ENCODE assay signal across 19 mouse cellular contexts in the genomic region with DNA sequence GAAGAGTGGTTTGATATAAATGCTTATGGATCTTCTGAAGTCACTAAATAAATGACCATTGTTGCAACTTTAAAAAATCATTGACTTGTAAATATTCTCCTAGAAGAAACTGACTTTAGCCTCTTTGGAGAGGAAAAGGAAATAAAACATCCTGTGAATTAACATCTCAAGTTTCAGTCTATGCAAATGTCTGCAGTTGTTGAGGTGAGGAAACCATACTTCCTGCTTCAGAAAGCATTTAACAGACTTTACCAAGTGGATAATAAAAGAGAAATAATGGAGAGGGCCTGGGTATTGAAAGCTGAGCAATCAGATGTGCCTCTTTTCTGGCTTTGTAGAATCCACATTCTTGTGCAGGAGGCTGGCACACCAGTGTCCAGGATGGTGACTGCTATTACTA.
"Had no signal": no experiment of that assay in that cellular context is flagged by ENCODE, and none has a peak within 500 bp of the region (broad histone marks: within the 10 kb centered on the region; RNA-seq: fewer than 3 reads in every experiment).

No protein-coding gene starts in this region.

- H3K4me3 ChIP-seq: limb, embryonic 12.5 days; liver, embryonic 13.5 days; lung, embryonic 15.5 days; midbrain, embryonic 12.5 days; neural tube, embryonic 13.5 days; stomach, embryonic 15.5 days had no signal

- H3K27me3 ChIP-seq: limb, embryonic 12.5 days; liver, embryonic 13.5 days; lung, embryonic 15.5 days; midbrain, embryonic 12.5 days; neural tube, embryonic 13.5 days; stomach, embryonic 15.5 days had no signal

- H3K9ac ChIP-seq: limb, embryonic 12.5 days; liver, embryonic 13.5 days; liver, postnatal 0 days; lung, embryonic 15.5 days; midbrain, embryonic 12.5 days; neural tube, embryonic 13.5 days; stomach, embryonic 15.5 days had no signal

- H3K9me3 ChIP-seq: limb, embryonic 12.5 days; liver, embryonic 13.5 days; lung, embryonic 15.5 days; midbrain, embryonic 12.5 days; neural tube, embryonic 13.5 days; stomach, embryonic 15.5 days had no signal

- ATAC-seq: intestine, postnatal 0 days; liver, postnatal 0 days; midbrain, embryonic 16.5 days had no signal

- H3K36me3 ChIP-seq: limb, embryonic 12.5 days; liver, embryonic 13.5 days; lung, embryonic 15.5 days; midbrain, embryonic 12.5 days; neural tube, embryonic 13.5 days; stomach, embryonic 15.5 days had no signal

- H3K4me1 ChIP-seq: liver, embryonic 13.5 days; lung, embryonic 15.5 days; midbrain, embryonic 12.5 days; neural tube, embryonic 13.5 days; stomach, embryonic 15.5 days had no signal

- DNase-seq: kidney, adult 9 months; kidney, postnatal 36 days; layer of hippocampus, adult 9-11 months; layer of hippocampus, postnatal 36 days; liver; liver, embryonic 13.5 days; liver, postnatal 0 days; lung, postnatal 14 days; right cerebral cortex, postnatal 4 days; spleen, adult 18-20 months had no signal

- H3K27ac ChIP-seq: kidney, postnatal 0 days; limb, embryonic 12.5 days; liver, embryonic 13.5 days; lung, embryonic 15.5 days; macrophage; midbrain, embryonic 12.5 days; neural tube, embryonic 13.5 days; stomach, embryonic 15.5 days had no signal
